Mouse (Mus musculus) liver, embryonic 13.5 days (tissue): ENCODE measurements at regions not wholly inside any gene's neighbourhood (a gene's known extent, or its start where the extent isn't known, plus 50 kb on each side); places are given as distances from the start of the nearest gene placed in this dataset.
A peak's percentile ranks its signal among the peaks of the same experiment; 100 is the strongest.
"Not testable (repeated sequence)": the region's sequence is repeated elsewhere in the genome, so short reads cannot be mapped to it uniquely, and the experiment has no call there.

Experiments used
- ATAC-seq: fragments of 200-750 bp; cut with Nextera tagmentation; 2 replicates; pipeline ENCODE4 v1.8.0; 2017; ENCODE audit warnings: low read depth, mild to moderate bottlenecking, moderate number of reproducible peaks, moderate library complexity
- DNase-seq: peaks from one replicate; pipeline ENCODE4 v3.0.0; 2022
- H3K27ac ChIP-seq: fragments of 300-500 bp; sonication (generic); 2 replicates; pipeline ENCODE4 v1.5.1; 2015; ENCODE audit warnings: moderate library complexity, mild to moderate bottlenecking, inconsistent platforms
- H3K27me3 ChIP-seq: fragments of 300-500 bp; sonication (generic); 2 replicates; pipeline ENCODE4 v1.6.1; 2015; ENCODE audit warnings: mild to moderate bottlenecking, inconsistent platforms
- H3K36me3 ChIP-seq: fragments of 300-500 bp; sonication (generic); 2 replicates; pipeline ENCODE4 v1.6.1; 2015; ENCODE audit warnings: mild to moderate bottlenecking, inconsistent platforms
- H3K4me1 ChIP-seq: fragments of 300-500 bp; sonication (generic); replicated peaks from 2 replicates; pipeline ENCODE4 v1.6.1; 2015; ENCODE audit warnings: inconsistent platforms
- H3K4me2 ChIP-seq: fragments of 300-500 bp; sonication (generic); 2 replicates; pipeline ENCODE4 v1.6.1; 2015; ENCODE audit warnings: inconsistent platforms, mild to moderate bottlenecking, moderate library complexity
- H3K4me3 ChIP-seq: fragments of 300-500 bp; sonication (generic); replicated peaks from 2 replicates; pipeline ENCODE4 v1.5.1; 2015; ENCODE audit warnings: mild to moderate bottlenecking, inconsistent platforms
- H3K9ac ChIP-seq: fragments of 300-500 bp; sonication (generic); 2 replicates; pipeline ENCODE4 v1.6.1; 2015; ENCODE audit warnings: mild to moderate bottlenecking, inconsistent platforms
- H3K9me3 ChIP-seq: fragments of 300-500 bp; sonication (generic); replicated peaks from 2 replicates; pipeline ENCODE4 v1.6.1; 2016; ENCODE audit warnings: inconsistent platforms
- WGBS: fragments of 180-500 bp; shearing (Covaris S2); methylation state at CpG from one replicate; pipeline ENCODE4 v1.1.7; 2015; ENCODE audit not compliant: insufficient replicate concordance; 5-methylcytosine and 5-hydroxymethylcytosine counted together

- not testable (repeated sequence) for H3K4me2 ChIP-seq, H3K9ac ChIP-seq, ATAC-seq, H3K36me3 ChIP-seq, H3K4me1 ChIP-seq, H3K9me3 ChIP-seq, H3K27me3 ChIP-seq, DNase-seq, H3K27ac ChIP-seq, H3K4me3 ChIP-seq
- WGBS: 56% methylated on average over 6 of the region's 6 CpGs
Measured at GRCm38 (mm10) chr11:12913401-12913800, 448.6 kb upstream of the Cobl start.

- H3K4me3 ChIP-seq: no peak overlapping the region
- H3K36me3 ChIP-seq: no peaks in the 10 kb centered on the region
- DNase-seq (no peak), ATAC-seq (peak; percentile 47; the same call in 1 of the 2 replicates)
- no peak overlapping the region for H3K9ac ChIP-seq
- H3K9me3 ChIP-seq: no peaks in the 10 kb centered on the region
- no peaks in the 10 kb centered on the region for H3K4me1 ChIP-seq
- H3K27me3 ChIP-seq: no peaks in the 10 kb centered on the region
- H3K27ac ChIP-seq: no peak overlapping the region
- H3K4me2 ChIP-seq: no peak overlapping the region
- WGBS: 40% methylated on average over 1 of the region's 1 CpGs
Measured at GRCm38 (mm10) chr11:12873712-12874111, 409.0 kb upstream of the Cobl start.

DNA sequence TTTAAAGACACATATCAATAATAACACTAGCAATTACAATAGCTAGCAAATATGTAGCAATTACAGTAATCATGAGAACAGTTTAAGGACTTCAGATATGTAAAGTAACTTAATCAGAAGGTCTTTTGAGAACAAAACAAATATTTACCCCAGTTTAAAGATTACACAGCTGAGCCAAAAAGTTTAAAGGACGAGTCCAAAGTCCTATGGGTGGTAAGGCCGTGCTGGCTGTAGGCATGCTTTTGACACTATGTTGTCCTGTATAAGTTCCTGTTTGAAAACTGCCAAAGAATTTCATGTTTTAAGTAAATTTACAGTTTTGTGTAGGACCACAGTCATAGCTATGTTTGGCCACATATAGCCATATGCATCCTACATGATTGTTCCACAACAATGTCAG, 408.0 kb upstream of the Cobl start:
- Histone ChIP-seq H3K4me2 (no peak overlapping the region), H3K27me3 (no peaks in the 10 kb centered on the region), H3K4me1 (no peaks in the 10 kb centered on the region), H3K27ac (no peak overlapping the region), H3K4me3 (no peak overlapping the region), H3K36me3 (no peaks in the 10 kb centered on the region), H3K9me3 (no peaks in the 10 kb centered on the region), H3K9ac (no peak overlapping the region)
- 47% methylated on average over 2 of the region's 2 CpGs for WGBS
- DNase-seq: no peak
- peak; percentile 74 for ATAC-seq

DNA sequence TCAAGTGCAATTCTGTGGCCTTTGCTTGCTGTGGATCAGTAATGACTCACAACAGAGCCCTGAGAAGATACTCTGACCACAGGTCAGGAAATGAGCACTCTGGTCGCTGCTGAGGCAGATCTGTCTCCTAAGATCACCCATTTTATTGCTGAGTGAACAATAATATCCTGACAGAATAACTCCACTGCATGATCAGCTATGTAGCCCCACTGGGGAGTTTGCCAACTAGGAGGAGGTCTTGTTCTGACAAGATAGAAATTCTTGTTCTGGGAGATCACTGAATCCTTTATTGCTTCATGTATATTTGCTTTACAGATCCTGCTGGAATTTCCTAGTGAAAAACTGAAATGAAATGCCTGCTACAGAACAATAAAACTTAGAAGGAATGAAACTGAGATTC, 407.6 kb upstream of the Cobl start:
- Histone ChIP-seq H3K4me1 (no peaks in the 10 kb centered on the region), H3K9me3 (no peaks in the 10 kb centered on the region), H3K4me2 (no peak overlapping the region), H3K27ac (0 out of 2 replicates have a peak overlapping the region, but pooled peaks have one; percentile 4), H3K9ac (no peak overlapping the region), H3K36me3 (no peaks in the 10 kb centered on the region), H3K27me3 (no peaks in the 10 kb centered on the region), H3K4me3 (no peak overlapping the region)
- 0% methylated on average over 1 of the region's 1 CpGs for WGBS
- DNase-seq (no peak), ATAC-seq (0 out of 2 replicates have a peak, but pooled peaks have one; percentile 29)

- H3K4me3 ChIP-seq: no peak overlapping the region
- H3K27ac ChIP-seq: no peak overlapping the region
- H3K9ac ChIP-seq: no peak overlapping the region
- no peaks in the 10 kb centered on the region for H3K9me3 ChIP-seq
- DNase-seq (no peak), ATAC-seq (no peak)
- no peaks in the 10 kb centered on the region for H3K4me1 ChIP-seq
- H3K36me3 ChIP-seq: no peaks in the 10 kb centered on the region
- H3K4me2 ChIP-seq: no peak overlapping the region
- no peaks in the 10 kb centered on the region for H3K27me3 ChIP-seq
Measured at GRCm38 (mm10) chr11:12867541-12867940, 402.8 kb upstream of the Cobl start.

DNA sequence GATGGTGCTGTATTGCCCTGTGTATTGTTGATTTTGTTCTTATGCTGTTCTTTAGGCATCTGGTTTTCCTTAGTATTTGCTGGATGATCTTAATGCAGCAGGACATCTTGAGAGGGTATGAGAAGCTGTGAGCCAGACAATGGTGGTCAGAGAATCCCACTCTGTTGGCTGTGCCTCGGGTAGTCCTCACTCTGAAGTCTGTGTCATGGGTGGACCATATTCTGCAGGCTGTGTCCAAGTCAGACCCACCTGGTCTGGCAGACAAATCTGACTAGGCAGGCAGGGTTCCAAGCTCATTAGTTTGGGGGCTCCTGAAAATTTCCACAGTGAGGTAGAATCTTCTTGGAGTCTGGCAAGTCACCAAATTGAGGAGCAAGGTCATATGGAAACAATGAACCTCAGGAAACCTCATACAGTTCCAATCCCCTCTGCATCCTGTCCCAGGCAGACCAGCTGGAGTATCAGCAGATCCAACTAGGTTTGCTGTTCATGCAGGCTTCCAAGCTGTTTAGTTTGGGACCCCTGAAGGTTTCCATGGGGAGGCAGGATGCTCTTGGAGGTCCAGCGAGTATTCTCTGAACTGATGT, 400.4 kb upstream of the Cobl start:
- Histone ChIP-seq H3K36me3 (no peaks in the 10 kb centered on the region), H3K4me1 (no peaks in the 10 kb centered on the region), H3K4me3 (no peak overlapping the region), H3K9ac (no peak overlapping the region), H3K27ac (no peak overlapping the region), H3K27me3 (no peaks in the 10 kb centered on the region), H3K9me3 (no peaks in the 10 kb centered on the region), H3K4me2 (no peak overlapping the region)
- DNase-seq (no peak), ATAC-seq (no peak)
- WGBS: 56% methylated on average over 2 of the region's 2 CpGs

DNA sequence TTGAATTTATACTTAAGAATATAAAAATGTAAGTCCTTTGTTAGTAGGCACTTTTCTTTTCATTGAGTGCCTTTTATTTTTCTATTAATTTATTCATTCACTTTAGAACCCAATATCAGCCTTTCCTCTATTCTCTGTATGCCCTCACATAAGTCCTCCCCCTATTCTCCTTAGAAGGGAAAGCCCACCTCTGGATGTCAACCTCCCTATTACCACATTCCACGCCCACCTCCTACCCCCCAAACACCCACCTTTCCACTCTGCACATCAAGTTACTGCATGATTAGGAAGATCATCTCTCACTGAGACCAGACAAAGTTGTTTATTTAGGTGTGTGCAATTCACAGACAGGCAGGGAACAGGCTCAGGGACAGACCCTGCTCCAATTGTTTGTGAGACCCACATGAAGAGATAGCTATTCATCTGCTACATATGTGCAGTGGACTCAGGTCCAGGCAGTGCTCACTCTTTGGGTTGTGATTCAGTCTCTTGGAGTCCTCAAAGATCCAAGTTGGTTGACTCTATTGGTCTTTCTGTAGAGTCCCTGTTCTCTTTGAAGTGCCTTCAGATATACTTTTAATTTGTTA, 394.7 kb upstream of the Cobl start:
- WGBS: 44% methylated on average over 1 of the region's 1 CpGs
- Histone ChIP-seq H3K27me3 (no peaks in the 10 kb centered on the region), H3K9ac (no peak overlapping the region), H3K9me3 (0 out of 2 replicates have a peak, but pooled peaks cover 3% of the 10 kb centered on the region), H3K36me3 (no peaks in the 10 kb centered on the region), H3K4me3 (no peak overlapping the region), H3K27ac (no peak overlapping the region), H3K4me1 (no peaks in the 10 kb centered on the region), H3K4me2 (no peak overlapping the region)
- no peak for ATAC-seq
- no peak for DNase-seq

DNA sequence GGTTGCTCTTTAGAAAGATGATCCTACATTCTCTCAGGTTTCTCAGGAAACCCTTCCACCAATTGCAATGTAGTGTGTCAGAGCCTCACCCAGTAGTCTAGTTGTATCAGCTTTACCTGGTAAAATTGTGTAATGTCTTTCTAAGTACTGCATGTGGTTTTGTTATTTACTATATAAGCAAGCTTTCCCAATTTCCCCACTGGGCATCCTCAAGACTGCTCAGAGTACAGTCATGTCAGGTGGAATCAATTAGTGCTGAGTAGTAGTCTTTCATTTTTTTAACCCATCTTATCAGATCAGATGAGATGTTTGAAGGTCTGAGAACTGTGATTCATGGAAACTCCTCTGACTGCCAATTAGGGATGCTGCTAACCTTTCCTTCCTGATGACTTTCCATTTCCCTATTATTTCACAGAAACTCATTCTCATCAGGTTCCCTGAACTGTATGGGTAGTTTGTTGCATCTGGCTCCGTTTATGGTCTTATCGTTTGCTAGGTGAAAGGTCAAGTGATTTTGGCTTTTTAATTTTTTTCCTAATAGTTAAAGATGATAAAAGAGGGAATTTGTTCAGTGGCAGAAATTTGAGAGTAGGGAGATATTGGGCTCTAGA, 393.6 kb upstream of the Cobl start:
- Histone ChIP-seq H3K9ac (no peak overlapping the region), H3K9me3 (0 out of 2 replicates have a peak, but pooled peaks cover 3% of the 10 kb centered on the region), H3K4me1 (no peaks in the 10 kb centered on the region), H3K4me2 (no peak overlapping the region), H3K4me3 (no peak overlapping the region), H3K36me3 (no peaks in the 10 kb centered on the region), H3K27ac (no peak overlapping the region), H3K27me3 (no peaks in the 10 kb centered on the region)
- DNase-seq (no peak), ATAC-seq (no peak)
- 71% methylated on average over 2 of the region's 2 CpGs for WGBS

DNA sequence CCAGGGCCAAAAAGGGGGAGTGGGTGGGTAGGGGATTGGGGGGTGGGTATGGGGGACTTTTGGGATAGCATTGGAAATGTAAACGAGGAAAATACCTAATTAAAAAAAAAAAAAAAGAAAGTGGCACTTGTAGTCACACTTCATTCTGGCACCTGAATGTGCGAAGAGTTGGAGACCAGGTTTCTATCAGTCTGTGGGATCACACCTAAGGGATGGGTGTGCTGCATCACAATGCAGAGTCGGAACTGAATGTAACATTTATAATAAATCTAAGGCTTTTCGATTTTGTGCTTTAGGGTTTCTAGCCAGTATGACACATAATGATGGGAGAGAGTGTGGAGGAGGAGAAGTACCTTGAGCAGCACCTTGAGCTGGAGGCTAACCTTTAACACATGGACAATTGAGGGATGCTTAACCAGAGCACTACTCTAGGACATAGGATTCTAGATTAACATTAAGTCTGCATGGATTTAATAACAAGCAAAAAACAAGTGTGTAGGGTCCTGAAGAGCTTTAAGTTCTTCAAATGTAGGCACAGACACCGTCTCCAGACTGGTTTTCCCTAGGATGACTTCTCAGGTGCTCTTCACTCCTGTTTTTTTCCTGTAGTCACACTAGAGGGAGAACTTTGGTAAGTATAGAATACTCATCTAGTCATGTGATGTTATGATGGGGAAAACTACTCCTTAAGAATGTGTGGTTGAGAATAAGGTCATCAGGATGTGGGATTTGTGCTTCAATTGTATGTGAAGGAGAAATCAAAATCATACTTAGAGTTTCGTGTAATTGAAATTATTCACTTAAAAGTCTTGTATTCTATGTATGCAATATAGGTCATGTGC, 392.8 kb upstream of the Cobl start:
- H3K27me3 ChIP-seq: no peaks in the 10 kb centered on the region
- WGBS: 53% methylated on average over 6 of the region's 6 CpGs
- no peaks in the 10 kb centered on the region for H3K36me3 ChIP-seq
- H3K9ac ChIP-seq: no peak overlapping the region
- no peak overlapping the region for H3K4me3 ChIP-seq
- H3K4me1 ChIP-seq: no peaks in the 10 kb centered on the region
- no peak overlapping the region for H3K27ac ChIP-seq
- DNase-seq (no peak), ATAC-seq (no peak)
- no peak overlapping the region for H3K4me2 ChIP-seq
- H3K9me3 ChIP-seq: 0 out of 2 replicates have a peak, but pooled peaks cover 3% of the 10 kb centered on the region

DNA sequence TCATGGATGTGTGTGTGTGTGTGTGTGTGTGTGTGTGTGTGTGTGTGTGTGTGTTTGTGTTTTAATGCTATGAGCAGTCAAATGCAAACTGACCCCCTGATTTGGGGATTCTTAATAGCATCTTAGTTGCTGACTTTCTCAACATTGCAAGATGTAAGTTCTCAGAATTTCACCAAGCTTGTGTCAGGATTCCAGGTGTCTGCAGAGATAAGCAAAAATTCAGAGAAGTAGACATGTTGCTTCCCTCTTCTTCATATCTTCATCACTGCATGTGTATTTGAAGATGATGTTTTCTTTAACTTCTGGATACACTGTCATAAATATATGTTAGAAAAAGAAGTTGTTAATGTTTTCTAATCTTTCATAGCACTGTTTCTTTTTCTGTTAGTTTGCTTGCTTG, 383.0 kb upstream of the Cobl start:
- H3K4me3 ChIP-seq: no peak overlapping the region
- H3K27me3 ChIP-seq: no peaks in the 10 kb centered on the region
- ATAC-seq (no peak), DNase-seq (no peak)
- no peak overlapping the region for H3K9ac ChIP-seq
- no peaks in the 10 kb centered on the region for H3K9me3 ChIP-seq
- H3K36me3 ChIP-seq: no peaks in the 10 kb centered on the region
- H3K4me1 ChIP-seq: no peaks in the 10 kb centered on the region
- no peak overlapping the region for H3K4me2 ChIP-seq
- no peak overlapping the region for H3K27ac ChIP-seq

- Histone ChIP-seq H3K9me3 (no peaks in the 10 kb centered on the region), H3K27ac (no peak overlapping the region), H3K4me3 (no peak overlapping the region), H3K4me1 (no peaks in the 10 kb centered on the region), H3K36me3 (no peaks in the 10 kb centered on the region), H3K9ac (no peak overlapping the region), H3K4me2 (no peak overlapping the region), H3K27me3 (no peaks in the 10 kb centered on the region)
- ATAC-seq (no peak), DNase-seq (no peak)
Measured at GRCm38 (mm10) chr11:12843631-12844423, 379.1 kb upstream of the Cobl start.
